ENCODE assay signal across 8 mouse cellular contexts in genomic region chr12:40223676-40224075, GRCm38 (mm10). TPM values are rescaled to one million over a fixed set of nuclear protein-coding genes. Genes with fewer than 3 reads are reported as not detected.
DNase-seq lines count a peak whose midpoint lies in the region; ATAC-seq and TF ChIP-seq lines count a peak whose summit lies in the region.

No protein-coding gene starts in this region.

- H3K27ac ChIP-seq in heart, embryonic 14.5 days (replicated peaks in 1 of 2; ENCODE audit: control insufficient read depth in 1 of 2, insufficient read depth in 1 of 2, low read depth in 2 of 2, low read length in 2 of 2): peak overlapping the region; percentile 85 to 88
- H3K27ac ChIP-seq in lung, postnatal 0 days (ENCODE audit: low read length): peak overlapping the region; percentile 58

- H3K9me3 ChIP-seq in heart, embryonic 14.5 days (ENCODE audit: control insufficient read depth, low read length): no peaks in the 10 kb centered on the region
- H3K9me3 ChIP-seq in lung, postnatal 0 days (ENCODE audit: low read length): no peaks in the 10 kb centered on the region

- TF ChIP-seq CTCF in lung, adult 2 months (IDR thresholded peaks at IDR 0.05; ENCODE audit: insufficient read depth, low read length): no peak
- no peak for TF ChIP-seq CTCF in lung, postnatal 0 days (IDR thresholded peaks at IDR 0.05)

- H3K9ac ChIP-seq in heart, embryonic 14.5 days (ENCODE audit: low read length): peak overlapping the region; percentile 64
- no peak overlapping the region for H3K9ac ChIP-seq in lung, postnatal 0 days (replicated peaks; ENCODE audit: low read depth)

- H3K27me3 ChIP-seq in heart, embryonic 14.5 days (ENCODE audit: control insufficient read depth, insufficient read depth, low read length): no peaks in the 10 kb centered on the region
- no peaks in the 10 kb centered on the region for H3K27me3 ChIP-seq in lung, postnatal 0 days (replicated peaks; ENCODE audit: insufficient read depth, low read length)

- 18% methylated on average over 10 of the region's 10 CpGs for WGBS in lung, adult 2 months
- 43% methylated on average over 10 of the region's 10 CpGs for WGBS in heart, embryonic 14.5 days
- WGBS in lung, postnatal 0 days: 25% methylated on average over 10 of the region's 10 CpGs

- H3K4me1 ChIP-seq in lung, adult 2 months (ENCODE audit: control insufficient read depth, insufficient read depth, low read length): peaks cover 10% of the 10 kb centered on the region
- H3K4me1 ChIP-seq in heart, embryonic 14.5 days (ENCODE audit: control insufficient read depth in 2 of 2, insufficient read depth in 2 of 2, low read length in 2 of 2): peaks cover 5 to 21% of the 10 kb centered on the region in 2 experiments
- peaks cover 7% of the 10 kb centered on the region; the same call in 1 of the 2 replicates for H3K4me1 ChIP-seq in lung, postnatal 0 days (ENCODE audit: insufficient read depth, low read depth, low read length)

- TF ChIP-seq POLR2A in lung, adult 2 months (IDR thresholded peaks at IDR 0.05; ENCODE audit: borderline replicate concordance, extremely low read depth, low read depth, low read length): no peak

- no peak for ATAC-seq in heart, embryonic 14.5 days (ENCODE audit: insufficient number of reproducible peaks, insufficient read depth, low FRiP score, low read depth)
- no peak for ATAC-seq in lung, postnatal 0 days

- no peak for DNase-seq in lung, adult 2 months
- no peak for DNase-seq in lung, postnatal 14 days
- peak; percentile 15 to 16 for DNase-seq in cerebellum, postnatal 25 days
- peak; percentile 53 for DNase-seq in lung, postnatal 0 days (ENCODE audit: low spot score)
- no peak for DNase-seq in right cerebral cortex, postnatal 4 days
- no peak for DNase-seq in layer of hippocampus, adult 9-11 months
- DNase-seq in urinary bladder, postnatal 25 days (ENCODE audit: low spot score): no peak

- peak overlapping the region; percentile 62 for H3K4me3 ChIP-seq in lung, adult 2 months (replicated peaks; ENCODE audit: extremely low read depth, low read depth, low read length)
- peak overlapping the region; percentile 46 to 98 for H3K4me3 ChIP-seq in heart, embryonic 14.5 days (ENCODE audit: control insufficient read depth in 1 of 2, insufficient read depth in 1 of 2, low read depth in 1 of 2, low read length in 2 of 2)
- peak overlapping the region; percentile 36 for H3K4me3 ChIP-seq in lung, postnatal 0 days (ENCODE audit: low read depth, low read length)

- no peak for TF ChIP-seq EP300 in lung, postnatal 0 days (IDR thresholded peaks at IDR 0.05)

- H3K36me3 ChIP-seq in heart, embryonic 14.5 days (ENCODE audit: control insufficient read depth, insufficient read depth, low read length): no peaks in the 10 kb centered on the region
- no peaks in the 10 kb centered on the region for H3K36me3 ChIP-seq in lung, postnatal 0 days (ENCODE audit: insufficient read depth, low read length)

- peak overlapping the region; percentile 70 for H3K4me2 ChIP-seq in heart, embryonic 14.5 days (ENCODE audit: low read length)
- peak overlapping the region; percentile 65 for H3K4me2 ChIP-seq in lung, postnatal 0 days (replicated peaks; ENCODE audit: low read depth, low read length)

RNA-seq across cellular contexts. Expression of gene Lsmem1, which starts 24.4 kb away (rescaled TPM):
- polyA plus RNA-seq in lung, adult 2 months (2012; rRNA removed): 0.18 and 0.53 TPM in 2 replicates
- 39.3 and 41.1 TPM in 2 replicates for polyA plus RNA-seq in heart, embryonic 14.5 days (2014; fragmentation: Nextera tagmentation; extraction: Ambion mirVana)
- polyA plus RNA-seq in lung, postnatal 0 days (2015; fragmentation: Nextera tagmentation; extraction: Ambion mirVana): 0.16 and 0.38 TPM in 2 replicates

RNA-seq across cellular contexts. Expression of gene Ifrd1, which starts 24.6 kb away (rescaled TPM):
- polyA plus RNA-seq in lung, adult 2 months (2012; rRNA removed): 25.9 and 36.2 TPM in 2 replicates
- 93.7 and 95.7 TPM in 2 replicates for polyA plus RNA-seq in heart, embryonic 14.5 days (2014; fragmentation: Nextera tagmentation; extraction: Ambion mirVana)
- 167 and 192 TPM in 2 replicates for polyA plus RNA-seq in lung, postnatal 0 days (2015; fragmentation: Nextera tagmentation; extraction: Ambion mirVana)

Comparison
In these comparisons a context has a peak if more than half of its experiments do, and no peak if none do; other contexts are left out.
1. DNase-seq: peak in cerebellum, postnatal 25 days (2 of 2) and lung, postnatal 0 days (single experiment); none in lung, adult 2 months (single experiment), lung, postnatal 14 days (single experiment), right cerebral cortex, postnatal 4 days (single experiment), layer of hippocampus, adult 9-11 months (single experiment) and urinary bladder, postnatal 25 days (single experiment).
2. RNA of gene Lsmem1, which starts 24.4 kb away (polyA plus RNA-seq): 39.3 to 41.1 TPM in heart, embryonic 14.5 days; 0.18 to 0.53 TPM in lung, adult 2 months and 0.16 to 0.38 TPM in lung, postnatal 0 days; every median in the first group is over 10 times any median in the second.
3. Peak in every context shown above with its lines, with median percentiles within 50 percentile points of each other: H3K4me3 ChIP-seq.